Mouse (Mus musculus) G1E-ER4 (cell line): Measurements from ENCODE around the gene Psmb3. TPM values are rescaled to one million over a fixed set of nuclear protein-coding genes. Genes with fewer than 3 reads are reported as not detected.

Source experiments
- GATA1 ChIP-seq: IDR thresholded peaks from one replicate; pipeline ENCODE4 v1.8.0; 2012; ENCODE audit warnings: low read length, inconsistent platforms
- polyA plus RNA-seq: library from polyadenylated mRNA; stranded (reverse); fragments of >175 nt; gene quantifications from 2 replicates; pipeline ENCODE4 v1.2.3, GENCODE M21; 2012

Gene Psmb3
- polyA plus RNA-seq, 1 experiment: 16.1 TPM

GRCm38 (mm10) chr11:97721338-97721737 lies 18.1 kb downstream of the Psmb3 start:
- no peak for TF ChIP-seq GATA1

DNA sequence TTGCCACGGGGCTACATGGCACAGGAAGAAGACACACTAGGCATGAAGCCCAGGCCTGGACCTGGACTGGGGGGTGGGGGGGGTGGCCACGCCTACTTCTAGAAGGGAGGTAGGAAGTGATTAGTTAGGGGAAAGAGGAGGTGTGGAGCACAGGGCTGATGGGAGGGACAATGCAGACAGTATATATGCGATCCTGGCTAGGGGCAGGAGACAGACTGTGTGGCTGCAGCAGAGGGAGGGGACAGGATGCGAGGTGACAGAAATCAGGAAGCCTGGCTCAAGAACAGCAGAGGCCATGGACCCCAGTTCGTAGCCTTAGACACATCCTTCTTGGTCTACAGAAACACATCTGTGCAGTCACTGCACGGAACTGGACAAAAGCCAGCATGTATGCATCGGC lies 20.5 kb downstream of the Psmb3 start:
- no peak for TF ChIP-seq GATA1

DNA sequence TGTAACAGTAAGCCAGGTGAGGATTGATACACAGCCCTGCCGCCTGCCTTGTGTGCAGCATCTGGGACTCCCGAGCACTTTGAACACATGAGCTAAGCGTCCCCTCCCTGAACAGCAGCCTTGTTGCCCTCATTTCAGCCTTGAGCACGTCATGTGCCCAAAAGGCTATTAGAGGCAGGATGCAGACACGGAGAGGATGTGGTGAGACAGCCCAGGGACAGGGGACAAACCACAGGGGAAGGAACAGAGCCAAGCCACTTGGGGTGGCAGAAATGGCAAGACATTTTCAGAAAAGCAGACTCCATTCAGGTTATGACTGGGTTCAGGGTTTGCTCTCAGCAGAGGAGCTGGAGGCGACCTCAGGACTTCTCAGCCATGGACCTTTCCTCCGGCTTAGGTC lies 25.1 kb downstream of the Psmb3 start:
- no peak for TF ChIP-seq GATA1

GRCm38 (mm10) chr11:97728730-97729129 lies 25.5 kb downstream of the Psmb3 start:
- no peak for TF ChIP-seq GATA1

GRCm38 (mm10) chr11:97733689-97734088 lies 30.5 kb downstream of the Psmb3 start:
- TF ChIP-seq GATA1: no peak

DNA sequence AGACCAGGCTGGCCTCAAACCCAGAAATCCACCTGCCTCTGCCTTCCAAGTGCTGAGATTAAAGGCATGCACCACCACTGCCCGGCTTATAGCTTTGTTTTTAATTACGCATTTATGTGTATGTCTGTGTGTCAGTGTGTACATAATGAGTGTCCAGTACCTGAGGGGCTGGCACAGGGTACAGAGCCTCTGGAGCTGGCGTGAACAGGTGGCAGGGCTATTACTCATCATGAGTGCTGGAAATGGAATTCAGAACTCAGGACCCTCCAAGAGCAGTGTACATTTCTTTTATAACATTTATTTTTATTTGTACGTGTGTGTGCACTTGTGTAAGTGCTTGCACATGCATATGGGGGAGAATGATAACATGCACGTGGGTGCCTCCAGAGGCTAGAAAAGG lies 33.4 kb downstream of the Psmb3 start:
- TF ChIP-seq GATA1: no peak

- TF ChIP-seq GATA1: no peak
These were observed 34.4 kb downstream of the Psmb3 start for GRCm38 (mm10) chr11:97737600-97737999.

DNA sequence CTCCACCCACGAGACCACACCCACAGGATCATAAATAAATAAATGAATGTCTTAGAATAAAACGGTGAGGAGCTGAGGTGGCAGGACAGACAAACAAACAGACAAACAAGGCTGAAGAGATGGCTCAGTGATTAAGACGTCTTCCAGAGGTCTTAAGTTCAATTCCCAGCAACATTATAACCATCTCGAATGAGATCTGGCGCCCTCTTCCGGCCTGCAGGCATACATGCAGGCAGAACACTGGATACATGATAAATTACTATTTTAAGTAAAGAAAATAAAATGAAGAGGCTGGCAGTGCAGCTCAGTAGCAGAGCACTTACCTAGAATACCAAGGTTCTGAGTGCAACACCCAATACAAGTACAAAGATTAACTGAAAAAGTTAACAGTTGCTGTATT lies 35.5 kb downstream of the Psmb3 start:
- TF ChIP-seq GATA1: no peak

GRCm38 (mm10) chr11:97739155-97739554 lies 36.0 kb downstream of the Psmb3 start:
- TF ChIP-seq GATA1: no peak

DNA sequence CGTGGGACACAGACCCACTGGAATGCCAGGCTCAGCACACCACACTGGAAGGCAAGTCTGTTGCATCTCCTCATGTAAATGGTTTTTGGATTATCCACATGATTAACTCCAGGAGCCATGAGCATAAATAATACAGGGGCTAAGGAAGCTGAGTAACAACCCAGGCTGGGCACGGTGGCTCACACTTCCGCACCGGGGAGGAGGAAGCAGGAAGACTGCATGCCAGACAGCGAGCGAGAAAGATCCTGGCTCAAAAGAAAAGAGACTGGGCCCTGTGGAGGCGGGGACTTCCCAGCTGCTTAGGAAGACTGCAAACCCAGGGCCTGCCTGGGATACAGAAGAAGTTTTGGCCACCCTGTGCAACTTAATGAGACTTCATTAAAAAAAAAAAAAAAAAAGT lies 37.0 kb downstream of the Psmb3 start:
- no peak for TF ChIP-seq GATA1

DNA sequence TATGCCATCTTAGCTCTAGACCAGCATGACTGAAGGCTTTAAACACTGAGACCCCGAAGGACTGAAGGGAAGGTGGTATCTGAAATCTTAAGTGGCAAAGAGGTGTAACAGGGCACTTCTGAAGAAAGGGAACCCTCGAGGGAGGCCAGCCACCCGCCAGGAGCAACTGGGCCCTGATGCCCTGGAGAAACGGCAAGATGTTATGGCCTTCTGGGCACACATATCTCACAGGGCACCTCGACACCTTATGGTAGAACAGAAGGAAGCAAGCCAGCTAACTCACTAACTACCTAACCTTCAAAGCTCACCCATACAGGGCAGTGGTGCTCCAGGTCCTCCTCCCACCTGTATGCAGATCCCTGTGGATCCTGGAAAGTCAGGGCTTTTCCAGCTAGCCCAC lies 39.0 kb downstream of the Psmb3 start:
- TF ChIP-seq GATA1: no peak

GRCm38 (mm10) chr11:97742591-97742990 lies 39.4 kb downstream of the Psmb3 start:
- no peak for TF ChIP-seq GATA1

- TF ChIP-seq GATA1: no peak
These were observed 40.2 kb downstream of the Psmb3 start for GRCm38 (mm10) chr11:97743423-97743822.

DNA sequence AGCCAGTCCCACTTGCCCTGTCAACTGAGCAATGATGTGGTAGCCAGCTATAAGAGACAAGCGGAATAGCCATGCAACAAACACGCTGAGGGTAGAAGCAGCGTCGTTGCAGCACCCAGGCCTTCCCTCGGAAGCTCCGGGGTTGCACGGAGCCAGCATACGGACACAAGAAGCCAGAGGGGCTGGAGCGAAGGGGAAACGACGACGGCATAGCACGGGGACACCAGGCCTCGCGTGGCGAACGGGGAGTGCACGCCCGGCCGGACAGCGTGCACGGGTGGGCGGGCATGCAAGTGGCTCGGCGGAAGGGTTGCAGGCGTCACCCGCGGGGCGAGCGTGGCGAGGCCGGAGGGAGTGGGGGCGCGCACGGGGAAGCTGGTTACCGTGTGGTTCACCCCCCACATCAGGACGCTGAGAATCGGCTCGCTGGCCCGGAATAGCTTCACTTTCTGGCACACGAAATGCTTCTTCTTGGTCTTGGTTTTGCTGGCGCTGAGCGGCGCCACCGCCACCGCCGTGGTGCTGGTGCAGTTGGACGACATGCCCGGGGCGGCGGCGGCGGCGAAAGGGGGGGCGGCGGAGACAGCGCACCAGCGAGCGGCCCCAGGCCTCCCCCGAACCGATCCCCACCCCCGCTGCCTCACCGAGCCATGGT lies 41.0 kb downstream of the Psmb3 start, which contains the start of gene Pip4k2b:
Gene Pip4k2b, minus strand, starts transcription at position 642 of the 655 bp plus-strand sequence.
- TF ChIP-seq GATA1: no peak

- TF ChIP-seq GATA1: no peak
These were observed 41.6 kb downstream of the Psmb3 start for GRCm38 (mm10) chr11:97744718-97745330.

- TF ChIP-seq GATA1: no peak
These were observed 42.1 kb downstream of the Psmb3 start for GRCm38 (mm10) chr11:97745331-97745721.

GRCm38 (mm10) chr11:97747773-97748172 lies 44.6 kb downstream of the Psmb3 start:
- TF ChIP-seq GATA1: no peak
